7 mouse cellular contexts compared by ENCODE assay signal in the genomic region with DNA sequence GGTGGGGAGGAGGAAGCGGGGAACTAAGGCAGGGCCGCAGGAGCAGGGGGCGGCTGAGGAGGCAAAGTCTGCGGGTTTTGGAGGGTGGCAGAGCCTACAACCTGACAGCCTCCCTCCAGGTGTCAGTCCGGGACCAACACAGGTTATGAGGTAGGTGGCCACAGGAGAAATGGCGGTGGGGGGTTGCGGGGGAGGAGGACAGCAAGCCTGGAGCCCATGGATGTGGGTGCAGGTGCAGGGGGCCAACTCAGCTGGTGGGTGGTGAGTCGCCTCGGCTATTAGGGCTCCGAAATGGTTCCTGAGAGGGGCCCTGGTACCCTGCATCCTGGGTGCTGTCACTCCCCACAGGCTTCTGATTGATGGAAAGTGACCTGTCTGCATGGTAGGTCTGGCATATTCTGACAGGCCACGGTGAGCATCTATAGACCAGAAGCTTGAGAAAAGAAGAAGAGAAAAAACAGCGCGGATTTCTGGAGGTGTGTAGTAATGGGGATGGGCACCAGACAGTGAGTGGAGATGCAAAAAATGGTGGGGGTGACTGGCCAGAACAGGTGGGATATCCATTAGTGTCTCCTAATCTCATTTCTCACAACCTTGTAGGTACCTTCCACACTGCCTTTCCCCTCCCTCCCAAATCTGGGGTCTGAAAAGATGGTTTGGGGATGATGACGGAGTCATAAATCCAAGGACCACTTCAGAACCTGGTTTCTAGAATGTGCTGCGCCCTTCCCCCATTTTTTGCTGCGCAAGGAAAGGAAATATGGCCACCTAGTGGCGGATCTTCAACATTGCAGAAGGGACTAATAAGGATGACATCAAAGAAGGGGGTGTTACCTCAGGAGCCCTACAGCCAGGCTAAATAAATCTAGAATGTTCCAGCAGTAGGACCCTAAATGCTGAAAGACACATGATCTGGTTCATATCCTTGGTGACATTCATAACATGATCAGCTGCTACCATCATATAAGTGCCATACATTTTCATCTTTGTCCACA. TPM values are rescaled to one million over a fixed set of nuclear protein-coding genes. Genes with fewer than 3 reads are reported as not detected.
DNase-seq lines count a peak whose midpoint lies in the region; ATAC-seq lines count a peak whose summit lies in the region.
"Not testable (repeated sequence)": the region's sequence is repeated elsewhere in the genome, so short reads cannot be mapped to it uniquely, and the experiment has no call there.

No protein-coding gene starts in this region.

- H3K9me3 ChIP-seq in intestine, embryonic 14.5 days (ENCODE audit: control insufficient read depth, low read length): not testable (repeated sequence)

- not testable (repeated sequence) for H3K36me3 ChIP-seq in intestine, embryonic 14.5 days (ENCODE audit: control insufficient read depth, insufficient read depth, low read length)

- not testable (repeated sequence) for H3K4me1 ChIP-seq in intestine, embryonic 14.5 days (replicated peaks; ENCODE audit: control insufficient read depth, insufficient read depth, low read length)

- intact Hi-C loops in left cerebral cortex, postnatal 25 days (cut with DNase I): loop anchor here (2.0 to 10.0 kb wide), 3 partner anchors 41 to 125 kb away; no protein-coding TSS in a partner anchor

- H3K27ac ChIP-seq in intestine, embryonic 14.5 days (ENCODE audit: low read depth): not testable (repeated sequence)

- 0 out of 2 replicates have a peak overlapping the region, but pooled peaks have one; percentile 16 for H3K9ac ChIP-seq in intestine, embryonic 14.5 days (ENCODE audit: low read length)

- peak; percentile 21 for DNase-seq in adrenal gland, adult 2 months
- peak; percentile 14 for DNase-seq in embryo, embryonic 11.5 days (ENCODE audit: low read depth, low spot score)
- peak; percentile 86 for DNase-seq in heart, adult 11 months
- DNase-seq in intestine, embryonic 14.5 days (ENCODE audit: low spot score): peak; percentile 51
- peak; percentile 41 to 60 for DNase-seq in left cerebral cortex, postnatal 25 days (ENCODE audit: low spot score in 2 of 2)
- DNase-seq in lung, postnatal 36 days: peak; percentile 44
- DNase-seq in retina, postnatal 7 days (ENCODE audit: low read depth, low spot score): peak; percentile 32

- WGBS in intestine, embryonic 14.5 days: 8% methylated on average over 16 of the region's 17 CpGs

- peak overlapping the region; percentile 58 for H3K4me2 ChIP-seq in intestine, embryonic 14.5 days (ENCODE audit: low read length)

- ATAC-seq in intestine, embryonic 14.5 days (replicated peaks; ENCODE audit: low FRiP score, low TSS enrichment, low read depth): peak; percentile 52

- not testable (repeated sequence) for H3K27me3 ChIP-seq in intestine, embryonic 14.5 days (replicated peaks; ENCODE audit: control insufficient read depth, insufficient read depth, low read length)

- peak overlapping the region; percentile 39 for H3K4me3 ChIP-seq in intestine, embryonic 14.5 days (ENCODE audit: low read depth, low read length)

RNA-seq across cellular contexts. Expression of gene Gprasp2, which starts 0.9 kb away (rescaled TPM):
- total RNA-seq in adrenal gland, adult 2 months (2021): 10 to 100 TPM; 21.9 to 30.6 TPM
- 10.2 and 21.5 TPM in 2 replicates for polyA plus RNA-seq in adrenal gland, adult 2 months (2012; rRNA removed)
- polyA plus RNA-seq in intestine, embryonic 14.5 days (2014; fragmentation: Nextera tagmentation; extraction: Ambion mirVana): 19.8 and 24.9 TPM in 2 replicates
- total RNA-seq in left cerebral cortex, postnatal 25 days (2021): 100 to 1,000 TPM; 161 to 192 TPM

RNA-seq across cellular contexts. Expression of gene Bhlhb9, which starts 42.3 kb away (rescaled TPM):
- 10 to 100 TPM; 15.4 to 24.2 TPM for total RNA-seq in adrenal gland, adult 2 months (2021)
- 2.2 and 4.5 TPM in 2 replicates for polyA plus RNA-seq in adrenal gland, adult 2 months (2012; rRNA removed)
- polyA plus RNA-seq in intestine, embryonic 14.5 days (2014; fragmentation: Nextera tagmentation; extraction: Ambion mirVana): 41.4 and 45.5 TPM in 2 replicates
- total RNA-seq in left cerebral cortex, postnatal 25 days (2021): 10 to 100 TPM; 66.6 to 71.0 TPM

Comparison
In these comparisons a context has a peak if more than half of its experiments do, and no peak if none do; other contexts are left out.
1. DNase-seq: peak in every context shown above with its lines; median percentile 86 in heart, adult 11 months; 51 in intestine, embryonic 14.5 days; 50 in left cerebral cortex, postnatal 25 days; 44 in lung, postnatal 36 days; 32 in retina, postnatal 7 days; 21 in adrenal gland, adult 2 months; 14 in embryo, embryonic 11.5 days.
2. RNA of gene Gprasp2, which starts 0.9 kb away (total RNA-seq): 161 to 192 TPM in left cerebral cortex, postnatal 25 days; 21.9 to 30.6 TPM in adrenal gland, adult 2 months; every median in the first group is over 4 times any median in the second.